Mouse (Mus musculus) forebrain, embryonic 16.5 days (tissue): ENCODE measurements around the gene Gstm5. TPM values are rescaled to one million over a fixed set of nuclear protein-coding genes. Genes with fewer than 3 reads are reported as not detected.

ENCODE experiments used
- ATAC-seq: fragments of 200-750 bp; cut with Nextera tagmentation; 2 replicates; pipeline ENCODE4 v1.8.0; 2017; ENCODE audit warnings: mild to moderate bottlenecking, moderate library complexity
- H3K27ac ChIP-seq: fragments of 300-500 bp; sonication (generic); 2 replicates; pipeline ENCODE4 v1.5.1; 2014; ENCODE audit warnings: low read length, control low read depth
- H3K27me3 ChIP-seq: fragments of 300-500 bp; sonication (generic); replicated peaks from 2 replicates; pipeline ENCODE4 v1.6.1; 2014; ENCODE audit warnings: low read length; ENCODE audit not compliant: control insufficient read depth, insufficient read depth
- H3K36me3 ChIP-seq: fragments of 300-500 bp; sonication (generic); 2 replicates; pipeline ENCODE4 v1.6.1; 2014; ENCODE audit not compliant: control insufficient read depth, insufficient read depth
- H3K4me1 ChIP-seq: fragments of 300-500 bp; sonication (generic); replicated peaks from 2 replicates; pipeline ENCODE4 v1.6.1; 2014; ENCODE audit warnings: low read length; ENCODE audit not compliant: control insufficient read depth, insufficient read depth
- H3K4me2 ChIP-seq: fragments of 300-500 bp; sonication (generic); 2 replicates; pipeline ENCODE4 v1.6.1; 2014; ENCODE audit warnings: mild to moderate bottlenecking, low read length, control low read depth
- H3K4me3 ChIP-seq: fragments of 300-500 bp; sonication (generic); replicated peaks from 2 replicates; pipeline ENCODE4 v1.5.1; 2014; ENCODE audit warnings: mild to moderate bottlenecking, low read length, control low read depth
- H3K9ac ChIP-seq: fragments of 300-500 bp; sonication (generic); replicated peaks from 2 replicates; pipeline ENCODE4 v1.6.1; 2014; ENCODE audit warnings: low read depth, low read length, control low read depth
- H3K9me3 ChIP-seq: fragments of 300-500 bp; sonication (generic); 2 replicates; pipeline ENCODE4 v1.6.1; 2016; ENCODE audit warnings: low read length; ENCODE audit not compliant: control insufficient read depth
- WGBS: fragments of 180-500 bp; shearing (Covaris S2); extraction: QIAGEN DNeasy Blood & Tissue Kit; methylation state at CpG from one replicate; pipeline ENCODE4 v1.1.7; 2014; 5-methylcytosine and 5-hydroxymethylcytosine counted together
- polyA plus RNA-seq: library from polyadenylated mRNA; unstranded; fragments of >200 nt; fragmentation: Nextera tagmentation; extraction: Ambion mirVana; gene quantifications from 2 replicates; pipeline ENCODE4 v1.2.1, GENCODE M21; 2015

The Gstm5 gene
- polyA plus RNA-seq, 1 experiment from 2014 or later = 174 TPM

DNA sequence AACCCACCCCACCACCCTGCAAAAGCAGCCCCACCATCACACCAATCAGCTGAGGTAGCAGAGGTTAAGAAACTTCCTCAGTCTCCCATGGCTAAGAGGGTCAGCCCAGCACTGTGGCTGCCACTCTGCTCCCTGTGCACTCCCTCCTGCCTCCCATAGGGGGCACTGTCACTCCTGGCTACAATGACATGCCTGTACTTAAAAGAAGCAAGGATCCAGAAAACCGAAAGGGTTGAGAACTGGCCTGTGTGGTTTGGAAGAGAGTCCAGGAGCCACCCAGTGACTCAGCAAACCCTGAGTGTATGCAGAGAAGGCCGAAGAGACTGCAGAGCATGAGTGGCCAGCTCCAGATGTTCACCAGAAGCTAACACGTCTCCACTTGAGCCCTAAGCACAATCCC lies 43.8 kb downstream of the Gstm5 start:
- Histone ChIP-seq H3K27ac (no peak overlapping the region), H3K4me1 (peaks cover 11% of the 10 kb centered on the region), H3K9me3 (no peaks in the 10 kb centered on the region), H3K9ac (no peak overlapping the region), H3K27me3 (no peaks in the 10 kb centered on the region), H3K36me3 (no peaks in the 10 kb centered on the region), H3K4me3 (no peak overlapping the region), H3K4me2 (no peak overlapping the region)
- 50% methylated on average over 3 of the region's 3 CpGs for WGBS
- no peak for ATAC-seq

DNA sequence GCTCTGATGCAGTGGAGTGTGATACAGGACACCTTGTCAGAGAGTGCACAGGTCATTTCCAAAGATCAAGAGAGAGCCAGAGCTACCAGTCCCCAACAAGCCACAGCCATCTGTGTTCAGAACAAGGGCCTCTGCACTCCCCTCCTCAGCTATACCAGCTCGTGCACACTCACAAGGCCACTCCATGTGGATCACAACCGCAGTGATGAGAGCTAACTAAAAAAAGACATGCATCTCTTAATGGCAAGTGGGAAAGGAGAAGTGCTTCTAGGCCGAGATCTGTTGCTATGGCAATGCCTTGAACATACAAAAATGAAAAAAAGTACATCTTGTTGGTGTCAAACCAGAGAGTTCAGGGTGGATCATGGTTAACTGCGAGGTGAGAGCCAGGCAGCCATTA lies 44.2 kb downstream of the Gstm5 start:
- H3K36me3 ChIP-seq = no peaks in the 10 kb centered on the region
- H3K9ac ChIP-seq = no peak overlapping the region
- H3K27me3 ChIP-seq = no peaks in the 10 kb centered on the region
- H3K9me3 ChIP-seq = no peaks in the 10 kb centered on the region
- peaks cover 11% of the 10 kb centered on the region for H3K4me1 ChIP-seq
- H3K27ac ChIP-seq = no peak overlapping the region
- H3K4me3 ChIP-seq = no peak overlapping the region
- WGBS = 49% methylated on average over 4 of the region's 4 CpGs
- no peak overlapping the region for H3K4me2 ChIP-seq
- ATAC-seq = peak; percentile 29; the same call in 1 of the 2 replicates

DNA sequence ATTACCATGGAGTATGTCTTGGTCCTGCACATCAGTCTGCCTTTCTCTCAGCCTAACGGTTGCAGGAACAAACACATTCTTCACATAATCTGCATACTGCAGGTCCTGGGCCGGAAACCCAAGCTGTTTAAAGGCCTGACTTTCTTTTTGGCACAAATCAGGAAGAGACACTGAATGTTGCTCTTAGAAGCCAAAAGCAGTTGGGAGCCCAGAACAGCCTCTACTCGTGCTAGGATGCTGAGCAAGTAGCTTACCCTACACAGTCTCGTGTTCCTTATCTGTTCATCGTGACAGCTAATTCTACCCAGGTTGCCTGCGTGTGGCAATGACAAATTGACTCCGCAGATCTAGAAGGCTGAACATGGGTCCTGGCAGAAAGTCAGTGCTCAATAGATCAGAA lies 44.9 kb downstream of the Gstm5 start:
- H3K4me2 ChIP-seq = no peak overlapping the region
- WGBS = 77% methylated on average over 7 of the region's 7 CpGs

GRCm38 (mm10) chr3:107941261-107941660 lies 45.6 kb downstream of the Gstm5 start:
- ATAC-seq = no peak
- Histone ChIP-seq H3K4me3 (no peak overlapping the region), H3K9ac (no peak overlapping the region), H3K27ac (no peak overlapping the region), H3K4me1 (peaks cover 11% of the 10 kb centered on the region), H3K27me3 (no peaks in the 10 kb centered on the region), H3K9me3 (no peaks in the 10 kb centered on the region), H3K36me3 (no peaks in the 10 kb centered on the region), H3K4me2 (no peak overlapping the region)
- 67% methylated on average over 4 of the region's 4 CpGs for WGBS

More for the DNA sequence above, 44.9 kb downstream of the Gstm5 start:
- Histone ChIP-seq H3K27ac (no peak overlapping the region), H3K9me3 (no peaks in the 10 kb centered on the region), H3K4me1 (peaks cover 11% of the 10 kb centered on the region), H3K36me3 (no peaks in the 10 kb centered on the region), H3K4me3 (no peak overlapping the region), H3K9ac (no peak overlapping the region), H3K27me3 (no peaks in the 10 kb centered on the region)
- no peak for ATAC-seq

DNA sequence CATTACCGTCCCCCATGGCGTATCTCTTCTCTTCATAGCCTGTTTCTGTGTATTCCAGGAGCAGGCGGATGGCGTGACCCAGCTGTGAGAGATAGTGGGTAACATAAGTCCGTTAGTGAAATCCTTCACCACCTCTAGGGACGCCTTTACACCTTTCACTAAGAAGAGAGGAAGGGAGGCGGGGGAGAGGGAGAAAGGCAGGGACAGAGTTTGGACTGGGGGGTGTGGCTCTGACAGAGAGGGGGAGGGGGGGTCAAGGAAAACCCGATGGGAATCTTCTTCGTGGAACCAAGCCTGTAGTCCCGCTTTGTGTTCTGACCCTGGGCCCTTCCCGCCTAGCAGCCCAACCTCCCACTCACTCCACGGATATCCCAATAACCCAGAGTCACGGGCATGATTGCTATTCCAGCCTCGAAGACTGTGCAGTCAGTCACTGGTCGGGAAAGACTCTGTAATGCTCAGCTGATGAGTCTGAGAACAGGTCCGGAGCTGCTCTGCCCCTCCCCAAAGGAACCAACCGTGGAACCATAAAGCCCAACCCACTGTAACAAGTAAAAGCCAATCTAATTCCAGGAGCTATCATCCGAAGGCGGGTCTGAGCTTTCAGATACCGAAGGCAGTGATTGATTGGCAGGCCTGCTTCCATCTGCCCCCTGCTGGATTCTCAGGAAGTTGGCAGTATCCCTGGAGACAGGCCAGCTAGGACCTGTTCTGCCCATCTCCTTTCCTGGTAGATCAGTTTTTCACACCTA lies 47.8 kb downstream of the Gstm5 start, which contains the start of gene Gstm6:
Gene Gstm6, minus strand, starts transcription at position 511 of the 752 bp plus-strand sequence.
- no peaks in the 10 kb centered on the region for H3K9me3 ChIP-seq
- H3K36me3 ChIP-seq = no peaks in the 10 kb centered on the region
- peak within 1 kb of the TSS; percentile 51 for H3K4me2 ChIP-seq
- peak; percentile 90 for ATAC-seq
- peak within 1 kb of the TSS; percentile 32 for H3K4me3 ChIP-seq
- H3K27ac ChIP-seq = no peak within 1 kb of the TSS
- H3K9ac ChIP-seq = no peak within 1 kb of the TSS; the same call in 1 of the 2 replicates
- H3K4me1 ChIP-seq = peaks cover 11% of the 10 kb centered on the region
- WGBS = 18% methylated on average over 20 of the region's 20 CpGs
- H3K27me3 ChIP-seq = no peaks in the 10 kb centered on the region

- H3K36me3 ChIP-seq = no peaks in the 10 kb centered on the region
- no peak overlapping the region for H3K27ac ChIP-seq
- H3K27me3 ChIP-seq = no peaks in the 10 kb centered on the region
- WGBS = 57% methylated on average over 4 of the region's 4 CpGs
- ATAC-seq = no peak
- H3K9me3 ChIP-seq = no peaks in the 10 kb centered on the region
- H3K4me1 ChIP-seq = peaks cover 11% of the 10 kb centered on the region
- H3K9ac ChIP-seq = no peak overlapping the region
- no peak overlapping the region for H3K4me3 ChIP-seq
- H3K4me2 ChIP-seq = no peak overlapping the region
These were observed 50.1 kb downstream of the Gstm5 start for GRCm38 (mm10) chr3:107945729-107946128.

Other genes starting within 250 kb of the Gstm5 start
- gene Ahcyl1, start 199.3 kb upstream of the Gstm5 start, polyA plus RNA-seq = 110 and 117 TPM in 2 replicates
- gene Csf1, start 135.4 kb upstream of the Gstm5 start, polyA plus RNA-seq = 7.3 and 8.1 TPM in 2 replicates
- gene Eps8l3, start 18.6 kb upstream of the Gstm5 start, polyA plus RNA-seq = not detected in 2 replicates
- 65.5 and 70.7 TPM in 2 replicates for gene Gstm7, start 36.0 kb downstream of the Gstm5 start, polyA plus RNA-seq
- gene Gstm6, start 47.9 kb downstream of the Gstm5 start, polyA plus RNA-seq = 10.2 and 11.7 TPM in 2 replicates
- not detected in 2 replicates for gene Gstm3, start 73.5 kb downstream of the Gstm5 start, polyA plus RNA-seq
- gene Gstm2, start 90.6 kb downstream of the Gstm5 start, polyA plus RNA-seq = 4.2 and 9.2 TPM in 2 replicates
- gene Gstm1, start 122.2 kb downstream of the Gstm5 start, polyA plus RNA-seq = 67.2 and 74.1 TPM in 2 replicates
- gene Gstm4, start 149.1 kb downstream of the Gstm5 start, polyA plus RNA-seq = 15.2 and 15.9 TPM in 2 replicates
- gene Ampd2, start 190.8 kb downstream of the Gstm5 start, polyA plus RNA-seq = 55.7 and 64.3 TPM in 2 replicates
- gene Gnat2, start 197.0 kb downstream of the Gstm5 start, polyA plus RNA-seq = 0.13 and 0.31 TPM in 2 replicates